Mouse (Mus musculus) midbrain, embryonic 12.5 days (tissue): ENCODE measurements around the gene Timm17b. TPM values are rescaled to one million over a fixed set of nuclear protein-coding genes. Genes with fewer than 3 reads are reported as not detected.

ENCODE experiments used
- ATAC-seq: fragments of 200-750 bp; cut with Nextera tagmentation; 2 replicates; pipeline ENCODE4 v1.8.0; 2017; ENCODE audit warnings: low read depth, moderate TSS enrichment, moderate library complexity; ENCODE audit not compliant: low FRiP score
- H3K27ac ChIP-seq: fragments of 300-500 bp; sonication (generic); replicated peaks from 2 replicates; pipeline ENCODE4 v1.5.1; 2016; ENCODE audit warnings: mild to moderate bottlenecking
- H3K27me3 ChIP-seq: fragments of 300-500 bp; sonication (generic); 2 replicates; pipeline ENCODE4 v1.6.1; 2016; ENCODE audit warnings: mild to moderate bottlenecking
- H3K36me3 ChIP-seq: fragments of 300-500 bp; sonication (generic); 2 replicates; pipeline ENCODE4 v1.6.1; 2016
- H3K4me1 ChIP-seq: fragments of 300-500 bp; sonication (generic); 2 replicates; pipeline ENCODE4 v1.6.1; 2016
- H3K4me2 ChIP-seq: fragments of 300-500 bp; sonication (generic); replicated peaks from 2 replicates; pipeline ENCODE4 v1.6.1; 2016; ENCODE audit warnings: mild to moderate bottlenecking, moderate library complexity
- H3K4me3 ChIP-seq: fragments of 300-500 bp; sonication (generic); 2 replicates; pipeline ENCODE4 v1.5.1; 2016; ENCODE audit warnings: mild to moderate bottlenecking
- H3K9ac ChIP-seq: fragments of 300-500 bp; sonication (generic); replicated peaks from 2 replicates; pipeline ENCODE4 v1.6.1; 2016; ENCODE audit warnings: mild to moderate bottlenecking, moderate library complexity
- H3K9me3 ChIP-seq: fragments of 300-500 bp; sonication (generic); 2 replicates; pipeline ENCODE4 v1.6.1; 2016; ENCODE audit warnings: mild to moderate bottlenecking
- WGBS: fragments of 180-500 bp; shearing (Covaris S2); methylation state at CpG from one replicate; pipeline ENCODE4 v1.1.7; 2016; 5-methylcytosine and 5-hydroxymethylcytosine counted together
- polyA plus RNA-seq: library from polyadenylated mRNA; unstranded; fragments of >200 nt; fragmentation: Nextera tagmentation; extraction: Ambion mirVana; gene quantifications from 2 replicates; pipeline ENCODE4 v1.2.1, GENCODE M21; 2016

Gene Timm17b
- polyA plus RNA-seq, 1 experiment from 2014 or later, result 156 TPM

DNA sequence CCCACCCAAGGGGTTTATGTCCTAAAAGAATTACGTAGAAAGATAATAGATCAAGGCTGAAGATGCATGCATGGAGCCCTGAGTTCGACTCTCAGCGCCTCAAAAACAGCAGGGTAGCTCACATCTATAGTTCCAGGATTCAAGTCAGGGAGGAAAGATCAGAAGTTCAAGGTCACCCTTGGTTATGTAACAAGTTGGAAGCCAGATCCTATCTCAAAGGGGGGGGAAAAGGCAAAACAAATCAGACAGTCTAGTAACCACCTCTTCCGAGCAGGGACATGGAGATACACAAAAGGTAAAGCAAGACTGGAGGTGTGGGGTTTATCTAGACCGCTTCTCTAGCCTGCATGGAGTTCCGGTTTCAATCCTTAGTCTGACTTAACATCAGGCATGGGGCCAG lies 27.1 kb downstream of the Timm17b start:
- Histone ChIP-seq H3K9ac (no peak overlapping the region), H3K9me3 (no peaks in the 10 kb centered on the region), H3K27me3 (peaks cover 60% of the 10 kb centered on the region), H3K4me1 (0 out of 2 replicates have a peak, but pooled peaks cover 2% of the 10 kb centered on the region), H3K4me2 (no peak overlapping the region), H3K27ac (no peak overlapping the region), H3K36me3 (peaks cover 13% of the 10 kb centered on the region), H3K4me3 (no peak overlapping the region)
- 69% methylated on average over 6 of the region's 6 CpGs for WGBS
- no peak for ATAC-seq

DNA sequence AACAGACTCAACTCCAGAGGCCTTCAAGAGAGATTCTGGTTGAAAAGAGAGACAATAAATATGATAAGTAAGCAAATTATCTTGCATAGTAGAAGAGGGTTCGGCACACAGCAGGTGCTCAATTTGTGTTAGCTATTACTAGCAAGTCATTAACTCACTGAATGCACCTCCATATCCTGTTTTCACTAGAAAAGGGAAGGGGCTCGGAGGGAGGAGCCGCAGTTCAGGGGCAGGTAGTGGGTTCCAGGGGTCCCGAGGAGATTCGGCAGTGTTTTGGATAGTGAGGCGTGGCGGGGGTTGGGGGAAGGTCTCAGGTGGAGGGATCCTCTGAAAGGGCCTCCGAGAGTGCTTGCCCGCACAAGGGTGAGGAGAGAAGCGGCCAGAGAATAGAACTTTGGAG lies 28.0 kb downstream of the Timm17b start:
- H3K4me3 ChIP-seq, result no peak overlapping the region
- H3K9ac ChIP-seq, result no peak overlapping the region
- H3K27ac ChIP-seq, result no peak overlapping the region
- no peaks in the 10 kb centered on the region for H3K9me3 ChIP-seq
- ATAC-seq, result no peak
- peaks cover 54% of the 10 kb centered on the region for H3K27me3 ChIP-seq
- peaks cover 17% of the 10 kb centered on the region for H3K36me3 ChIP-seq
- 30% methylated on average over 10 of the region's 10 CpGs for WGBS
- no peak overlapping the region for H3K4me2 ChIP-seq
- 0 out of 2 replicates have a peak, but pooled peaks cover 2% of the 10 kb centered on the region for H3K4me1 ChIP-seq

DNA sequence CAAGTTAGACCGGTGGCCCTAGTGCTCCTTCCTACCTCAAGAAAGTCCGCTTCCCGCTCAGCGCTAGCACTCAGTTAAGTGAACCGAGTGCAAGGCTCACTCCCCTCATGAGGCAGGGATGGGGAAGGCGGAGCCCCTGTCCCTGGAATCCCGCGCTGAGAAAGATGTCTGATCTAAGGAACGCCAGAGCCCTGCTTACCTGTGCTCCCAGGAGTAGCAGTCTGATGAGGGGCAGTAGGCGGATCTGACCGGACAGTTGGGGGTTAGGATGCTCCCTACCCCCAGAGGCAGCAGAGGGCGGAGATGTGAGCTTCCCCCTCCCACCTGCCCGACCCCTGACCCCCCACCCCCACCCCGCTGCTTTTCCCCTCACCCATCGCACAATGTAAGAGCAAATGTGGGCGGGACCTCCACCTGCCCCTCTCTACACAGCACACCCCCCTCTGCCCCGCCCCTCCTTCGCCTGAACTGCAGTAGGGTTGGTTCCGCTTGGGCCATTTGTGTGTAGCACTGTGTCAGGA lies 29.2 kb downstream of the Timm17b start, which contains the start of gene Eras:
TSS of gene Eras (minus strand) at position 338 of the 521 bp plus-strand sequence.
- Histone ChIP-seq H3K27ac (no peak within 1 kb of the TSS), H3K9ac (no peak within 1 kb of the TSS), H3K9me3 (no peaks in the 10 kb centered on the region), H3K4me1 (no peaks in the 10 kb centered on the region), H3K36me3 (peaks cover 17% of the 10 kb centered on the region), H3K27me3 (peaks cover 43% of the 10 kb centered on the region), H3K4me2 (no peak within 1 kb of the TSS), H3K4me3 (no peak within 1 kb of the TSS)
- ATAC-seq, result peak; percentile 38; the same call in 1 of the 2 replicates
- WGBS, result 23% methylated on average over 17 of the region's 19 CpGs

- peaks cover 49% of the 10 kb centered on the region for H3K36me3 ChIP-seq
- ATAC-seq, result no peak
- 52% methylated on average over 11 of the region's 11 CpGs for WGBS
Observed at GRCm38 (mm10) chrX:7936874-7937273, 37.7 kb downstream of the Timm17b start.

GRCm38 (mm10) chrX:7937667-7938066 lies 38.5 kb downstream of the Timm17b start:
- H3K4me3 ChIP-seq, result no peak overlapping the region
- WGBS, result 94% methylated on average over 6 of the region's 6 CpGs
- H3K27ac ChIP-seq, result no peak overlapping the region
- H3K9ac ChIP-seq, result no peak overlapping the region
- ATAC-seq, result no peak
- H3K9me3 ChIP-seq, result no peaks in the 10 kb centered on the region
- H3K27me3 ChIP-seq, result no peaks in the 10 kb centered on the region
- H3K4me1 ChIP-seq, result no peaks in the 10 kb centered on the region
- peaks cover 52% of the 10 kb centered on the region for H3K36me3 ChIP-seq
- H3K4me2 ChIP-seq, result no peak overlapping the region

More at GRCm38 (mm10) chrX:7936874-7937273, 37.7 kb downstream of the Timm17b start:
- Histone ChIP-seq H3K27ac (no peak overlapping the region), H3K4me3 (no peak overlapping the region), H3K9ac (no peak overlapping the region), H3K27me3 (no peaks in the 10 kb centered on the region), H3K4me1 (no peaks in the 10 kb centered on the region), H3K9me3 (no peaks in the 10 kb centered on the region), H3K4me2 (no peak overlapping the region)

DNA sequence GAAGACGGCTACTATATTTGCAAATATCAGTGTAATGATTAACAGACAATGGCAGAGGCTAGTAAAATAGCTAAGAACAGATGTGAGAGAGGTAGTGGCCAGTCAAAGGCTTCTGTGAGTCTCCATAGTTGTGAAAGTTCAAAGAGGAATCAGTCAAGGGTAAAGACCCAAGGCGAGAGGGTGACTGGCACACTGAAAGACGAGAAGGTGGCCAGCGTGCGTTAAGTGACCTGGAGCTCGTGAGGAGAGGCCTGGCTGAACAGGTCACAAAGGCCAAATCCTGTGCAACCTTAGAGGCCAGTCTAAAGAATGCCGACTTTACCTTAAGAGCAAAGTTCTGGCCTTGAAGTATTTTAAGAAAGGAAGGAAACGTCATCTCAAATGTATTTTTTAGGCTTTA lies 46.5 kb downstream of the Timm17b start:
- Histone ChIP-seq H3K4me1 (peaks cover 6% of the 10 kb centered on the region), H3K4me3 (no peak overlapping the region), H3K9me3 (no peaks in the 10 kb centered on the region), H3K4me2 (no peak overlapping the region), H3K27me3 (no peaks in the 10 kb centered on the region), H3K36me3 (peaks cover 19% of the 10 kb centered on the region), H3K9ac (no peak overlapping the region), H3K27ac (no peak overlapping the region)
- no peak for ATAC-seq
- 68% methylated on average over 8 of the region's 8 CpGs for WGBS

GRCm38 (mm10) chrX:7947108-7947899 lies 48.1 kb downstream of the Timm17b start, which contains the start of gene Hdac6:
Hdac6 (minus strand) TSS chrX:7947889.
- 27% methylated on average over 35 of the region's 37 CpGs for WGBS
- H3K4me2 ChIP-seq, result peak within 1 kb of the TSS; percentile 61
- H3K4me3 ChIP-seq, result peak within 1 kb of the TSS; percentile 49
- H3K27me3 ChIP-seq, result no peaks in the 10 kb centered on the region
- peak; percentile 67 for ATAC-seq
- H3K4me1 ChIP-seq, result peaks cover 6% of the 10 kb centered on the region
- H3K27ac ChIP-seq, result peak within 1 kb of the TSS; percentile 54
- H3K36me3 ChIP-seq, result peaks cover 8% of the 10 kb centered on the region; the same call in 1 of the 2 replicates
- H3K9ac ChIP-seq, result peak within 1 kb of the TSS; percentile 56
- no peaks in the 10 kb centered on the region for H3K9me3 ChIP-seq

DNA sequence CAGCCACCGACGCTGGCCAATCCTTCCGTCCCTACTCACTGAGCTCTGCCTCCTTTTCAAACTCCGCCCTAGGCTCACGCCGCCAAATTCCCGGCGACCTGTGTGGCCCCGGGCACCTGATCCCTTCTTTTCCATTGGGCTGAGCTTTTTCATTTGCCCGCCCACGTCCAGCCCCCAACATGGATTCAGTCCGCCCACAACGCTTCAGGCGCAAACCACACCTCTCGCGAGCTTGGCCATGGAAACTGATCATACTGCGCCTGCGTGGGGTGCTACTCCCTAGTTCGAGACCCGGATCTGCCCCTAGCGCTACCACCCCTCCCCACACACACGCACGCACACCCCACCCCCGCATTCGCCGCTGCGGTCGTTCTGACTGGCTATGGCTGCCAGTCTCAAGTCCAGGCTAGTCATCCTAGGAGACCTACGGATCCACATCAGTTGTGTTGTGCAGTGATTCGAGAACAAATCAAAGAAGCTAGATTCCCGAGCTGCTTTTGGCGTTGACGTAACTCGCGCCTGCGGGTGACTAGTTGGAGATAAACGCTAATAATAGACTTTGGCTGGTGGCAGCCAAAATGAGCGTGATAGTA lies 48.8 kb downstream of the Timm17b start:
- 0 out of 2 replicates have a peak overlapping the region, but pooled peaks have one; percentile 35 for H3K27ac ChIP-seq
- peaks cover 8% of the 10 kb centered on the region; the same call in 1 of the 2 replicates for H3K36me3 ChIP-seq
- WGBS, result 27% methylated on average over 38 of the region's 38 CpGs

GRCm38 (mm10) chrX:7950091-7950490 lies 50.9 kb downstream of the Timm17b start:
- Histone ChIP-seq H3K9me3 (no peaks in the 10 kb centered on the region), H3K27ac (no peak overlapping the region), H3K36me3 (peaks cover 6% of the 10 kb centered on the region; the same call in 1 of the 2 replicates), H3K4me1 (peaks cover 6% of the 10 kb centered on the region), H3K4me3 (no peak overlapping the region), H3K9ac (no peak overlapping the region), H3K27me3 (no peaks in the 10 kb centered on the region), H3K4me2 (no peak overlapping the region)
- 90% methylated on average over 7 of the region's 7 CpGs for WGBS
- ATAC-seq, result no peak

More for the DNA sequence above, 48.8 kb downstream of the Timm17b start:
- Histone ChIP-seq H3K9me3 (no peaks in the 10 kb centered on the region), H3K27me3 (no peaks in the 10 kb centered on the region), H3K4me1 (peaks cover 6% of the 10 kb centered on the region), H3K4me2 (peak overlapping the region; percentile 40), H3K4me3 (peak overlapping the region; percentile 49), H3K9ac (0 out of 2 replicates have a peak overlapping the region, but pooled peaks have one; percentile 6)
- ATAC-seq, result peak; percentile 99

Other genes with a start within 250 kb of the Timm17b start
- 2.6 and 2.7 TPM in 2 replicates for gene Prickle3, start 242.1 kb upstream of the Timm17b start, polyA plus RNA-seq
- 29.2 and 33.2 TPM in 2 replicates for gene Plp2, start 228.0 kb upstream of the Timm17b start, polyA plus RNA-seq
- 0.09 TPM in 1 of 2 replicates, not detected in the other for gene Magix, start 218.1 kb upstream of the Timm17b start, polyA plus RNA-seq
- gene Gpkow, start 202.2 kb upstream of the Timm17b start, polyA plus RNA-seq, result 43.6 and 45.7 TPM in 2 replicates
- 26.4 and 27.0 TPM in 2 replicates for gene Wdr45, start 185.0 kb upstream of the Timm17b start, polyA plus RNA-seq
- not detected in 2 replicates for gene Gm45208, start 177.1 kb upstream of the Timm17b start, polyA plus RNA-seq
- gene Praf2, start 170.9 kb upstream of the Timm17b start, polyA plus RNA-seq, result 88.8 and 89.2 TPM in 2 replicates
- 27.5 and 34.1 TPM in 2 replicates for gene Ccdc120, start 148.5 kb upstream of the Timm17b start, polyA plus RNA-seq
- 37.6 and 39.1 TPM in 2 replicates for gene Tfe3, start 136.8 kb upstream of the Timm17b start, polyA plus RNA-seq
- 78.3 and 80.8 TPM in 2 replicates for gene Gripap1, start 109.6 kb upstream of the Timm17b start, polyA plus RNA-seq
- gene Kcnd1, start 77.1 kb upstream of the Timm17b start, polyA plus RNA-seq, result 0.96 and 1.5 TPM in 2 replicates
- 63.2 and 68.3 TPM in 2 replicates for gene Otud5, start 58.0 kb upstream of the Timm17b start, polyA plus RNA-seq
- gene Pim2, start 21.1 kb upstream of the Timm17b start, polyA plus RNA-seq, result 19.2 and 19.7 TPM in 2 replicates
- gene Slc35a2, start 15.3 kb upstream of the Timm17b start, polyA plus RNA-seq, result 31.0 and 31.4 TPM in 2 replicates
- 177 and 180 TPM in 2 replicates for gene Pqbp1, start 88 bp upstream of the Timm17b start, polyA plus RNA-seq
- gene Gm10491, start 8.5 kb downstream of the Timm17b start, polyA plus RNA-seq, result not detected in 2 replicates
- not detected in 2 replicates for gene Gm10490, start 10.2 kb downstream of the Timm17b start, polyA plus RNA-seq
- 77.5 and 87.2 TPM in 2 replicates for gene Pcsk1n, start 20.5 kb downstream of the Timm17b start, polyA plus RNA-seq
- not detected in 2 replicates for gene Eras, start 29.2 kb downstream of the Timm17b start, polyA plus RNA-seq
- 80.1 and 87.9 TPM in 2 replicates for gene Hdac6, start 48.5 kb downstream of the Timm17b start, polyA plus RNA-seq
- 1.5 TPM in 2 replicates for gene Gata1, start 78.7 kb downstream of the Timm17b start, polyA plus RNA-seq
- gene Glod5, start 119.1 kb downstream of the Timm17b start, polyA plus RNA-seq, result not detected in 2 replicates
- gene Suv39h1, start 175.4 kb downstream of the Timm17b start, polyA plus RNA-seq, result 68.5 and 70.3 TPM in 2 replicates
- gene Was, start 191.1 kb downstream of the Timm17b start, polyA plus RNA-seq, result 0.22 and 0.26 TPM in 2 replicates
- gene Wdr13, start 233.5 kb downstream of the Timm17b start, polyA plus RNA-seq, result 39.5 and 44.6 TPM in 2 replicates
- 397 and 431 TPM in 2 replicates for gene Rbm3, start 246.5 kb downstream of the Timm17b start, polyA plus RNA-seq